Mouse (Mus musculus) olfactory bulb, adult 2 months (tissue): ENCODE data around the gene Hoxb8.

ENCODE experiments used
- CTCF ChIP-seq: fragments of 200-500 bp; IDR thresholded peaks from 2 replicates; pipeline ENCODE4 v1.5.1; 2012; ENCODE audit warnings: low read depth, mild to moderate bottlenecking, low read length, moderate library complexity; ENCODE audit not compliant: insufficient read depth
- POLR2A ChIP-seq: fragments of 200-500 bp; IDR thresholded peaks from 2 replicates; pipeline ENCODE4 v1.6.1; 2012; ENCODE audit warnings: mild to moderate bottlenecking, low read depth, low read length, moderate library complexity; ENCODE audit not compliant: insufficient read depth

DNA sequence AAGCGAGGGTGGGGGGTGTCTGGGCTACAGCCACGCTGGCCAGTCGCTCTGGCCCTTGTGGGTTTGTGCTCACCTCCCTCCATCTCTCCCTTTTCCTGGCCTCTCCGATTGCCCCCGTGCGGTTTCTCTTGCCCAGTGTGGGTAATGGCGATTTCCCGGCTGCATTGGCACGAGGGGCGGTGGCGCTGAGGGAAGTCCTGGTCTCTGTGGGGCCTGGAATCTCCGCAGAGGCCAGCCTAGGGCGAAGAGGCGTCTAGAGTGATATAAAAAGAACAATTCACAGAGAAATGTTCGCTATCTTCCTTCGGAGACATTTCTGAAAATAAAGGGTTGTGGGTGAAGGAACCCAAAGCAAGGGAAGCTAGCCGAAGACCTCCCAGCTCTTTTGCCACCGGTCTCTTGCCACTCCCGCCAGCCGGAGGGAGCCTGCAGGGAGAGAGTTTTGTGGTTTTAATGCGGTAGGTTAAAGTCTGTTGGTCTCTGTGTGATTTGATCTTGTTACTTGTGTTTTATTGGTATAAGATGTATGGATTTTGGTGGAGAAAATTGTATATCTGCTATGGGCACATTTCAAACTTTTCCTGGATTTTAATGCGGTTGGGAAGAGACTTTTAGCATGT is 11.7 kb downstream of the Hoxb8 start:
- TF ChIP-seq POLR2A (no peak), CTCF (no peak)
